Mouse (Mus musculus): ENCODE measurements around the gene Cxcl1.
"Not testable (repeated sequence)": the region's sequence is repeated elsewhere in the genome, so short reads cannot be mapped to it uniquely, and the experiment has no call there.

Gene Cxcl1

GRCm38 (mm10) chr5:90890519-90891463, at the start of gene Cxcl1:
Gene Cxcl1 (plus strand): TSS chr5:90891241.
- no peak for DNase-seq (ENCODE audit: low spot score in 2 of 2)

- no peak for DNase-seq (ENCODE audit: low spot score in 2 of 2)
These were observed 47.1 kb upstream of the Cxcl1 start for GRCm38 (mm10) chr5:90843891-90844290.

- not testable (repeated sequence) for DNase-seq (ENCODE audit: low spot score in 2 of 2)
These were observed 40.9 kb upstream of the Cxcl1 start for GRCm38 (mm10) chr5:90850096-90850495.

DNA sequence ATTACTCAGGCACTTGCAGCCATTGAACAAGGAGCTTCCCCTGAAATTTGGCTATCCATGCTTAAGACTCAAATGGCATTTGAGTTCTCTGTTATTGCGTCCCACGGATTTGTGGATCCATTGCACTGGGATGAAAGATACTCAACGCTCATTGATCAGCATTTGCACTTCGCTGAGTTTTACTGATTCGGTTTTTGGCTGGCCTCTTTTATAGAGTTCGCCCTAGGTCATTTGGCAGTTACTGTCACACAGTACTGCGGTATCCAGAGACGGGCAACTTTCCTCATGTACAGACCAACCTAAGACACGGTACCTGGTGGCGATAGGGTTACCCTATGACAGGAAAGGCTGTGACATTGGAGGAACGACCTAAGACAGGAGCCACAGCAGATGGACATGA, 39.6 kb upstream of the Cxcl1 start:
- DNase-seq (ENCODE audit: low spot score in 2 of 2), result not testable (repeated sequence)

DNA sequence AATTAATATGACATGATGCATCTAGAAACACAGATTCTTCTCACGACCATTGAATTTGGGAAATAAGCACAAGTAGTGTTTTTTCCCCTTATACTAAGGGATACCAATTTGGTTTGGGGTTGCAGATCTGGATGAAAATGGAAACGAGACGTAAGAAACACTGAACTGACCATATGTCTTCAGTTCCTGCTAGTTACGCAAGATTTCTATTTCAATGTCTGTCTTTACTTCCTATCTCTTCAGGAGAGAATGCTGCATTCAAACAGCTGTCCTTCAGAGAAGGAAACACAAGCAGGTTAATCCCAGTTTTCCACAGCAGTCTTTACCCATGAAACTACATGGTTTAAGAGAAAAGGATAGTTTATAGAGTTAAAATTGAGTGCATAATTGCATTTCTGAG, 37.8 kb upstream of the Cxcl1 start:
- no peak for DNase-seq (ENCODE audit: low spot score in 2 of 2)

DNA sequence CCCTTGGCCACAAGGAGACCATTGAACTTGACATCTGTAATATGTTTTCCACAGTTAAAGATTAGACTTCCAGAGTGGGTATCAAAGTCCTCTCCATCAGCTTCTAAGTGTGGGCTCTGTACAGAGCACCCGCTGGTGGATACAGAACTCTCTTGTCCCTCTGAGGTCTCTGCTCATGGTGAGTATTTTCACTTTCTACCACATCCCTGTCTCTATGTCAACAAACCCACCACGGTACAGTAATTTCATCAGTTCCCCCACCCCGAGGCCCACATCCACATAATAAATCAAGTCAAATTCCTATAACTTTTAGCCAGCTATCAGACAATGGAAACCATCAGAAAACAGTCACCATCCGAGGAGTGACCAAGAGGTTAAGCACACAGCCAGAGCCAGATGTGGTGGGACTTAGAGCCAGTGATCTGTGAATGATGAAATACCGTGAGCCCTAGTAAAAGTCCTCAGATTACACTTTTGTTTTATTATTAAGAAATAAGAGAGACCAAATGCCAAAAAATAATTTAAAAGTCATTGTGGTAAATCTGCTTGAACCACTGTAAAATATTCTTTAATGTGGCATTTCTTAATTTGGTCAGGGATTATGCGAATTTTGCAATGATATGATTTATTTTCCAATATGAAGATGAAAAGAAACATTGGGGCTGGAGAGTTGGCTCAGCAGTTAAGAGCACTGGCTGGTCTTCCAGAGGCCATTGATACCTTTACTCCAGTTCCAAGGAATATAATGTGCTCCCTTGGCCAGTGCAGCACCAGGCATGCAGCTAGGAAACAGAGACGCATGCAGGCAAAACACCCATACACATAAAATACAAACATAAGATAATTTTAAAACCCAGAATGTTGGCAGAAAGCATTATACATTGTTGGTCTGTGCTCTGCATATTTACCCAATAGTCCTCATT, 35.5 kb upstream of the Cxcl1 start:
- no peak for DNase-seq (ENCODE audit: low spot score in 2 of 2)

- DNase-seq (ENCODE audit: low spot score in 2 of 2), result no peak
These were observed 33.6 kb upstream of the Cxcl1 start for GRCm38 (mm10) chr5:90857463-90857862.

DNA sequence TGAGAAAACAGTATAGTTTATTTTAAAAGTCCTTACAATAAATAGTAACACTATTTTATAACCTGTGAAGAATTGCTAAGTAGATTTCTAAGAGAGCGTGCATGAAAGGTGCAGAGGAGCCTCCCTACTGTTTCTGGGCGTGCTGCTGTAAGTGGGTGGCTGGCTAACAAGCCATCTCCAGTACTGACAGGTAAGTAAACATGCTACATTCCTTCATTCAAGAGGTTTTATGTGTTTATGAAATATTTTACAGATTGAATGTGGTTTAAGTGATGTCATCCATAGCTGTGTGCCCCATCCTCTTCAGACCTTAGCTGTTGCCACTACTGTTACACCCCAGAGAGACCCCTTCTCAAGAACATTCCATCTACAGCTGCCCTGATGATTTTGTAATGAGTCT, 32.6 kb upstream of the Cxcl1 start:
- no peak for DNase-seq (ENCODE audit: low spot score in 2 of 2)

DNA sequence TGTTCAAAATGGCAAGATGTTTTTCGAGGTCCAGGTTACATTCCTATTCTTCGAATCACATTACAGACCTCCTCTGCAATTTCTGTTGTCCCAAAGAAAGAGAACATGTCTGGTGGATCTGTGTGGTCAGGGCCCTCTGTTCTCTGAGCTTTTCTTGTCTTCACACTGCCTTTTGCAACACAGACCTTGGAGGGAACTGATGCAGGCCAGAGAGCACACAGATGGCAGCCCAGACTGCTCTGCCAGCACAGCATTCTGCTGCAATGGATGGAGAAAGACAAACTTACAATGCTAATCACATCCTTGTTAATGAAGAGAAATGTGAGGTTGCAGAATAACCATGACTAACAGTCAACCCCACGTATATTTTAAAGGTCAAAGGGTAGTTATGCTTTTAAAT, 32.0 kb upstream of the Cxcl1 start:
- DNase-seq (ENCODE audit: low spot score in 2 of 2), result no peak

DNA sequence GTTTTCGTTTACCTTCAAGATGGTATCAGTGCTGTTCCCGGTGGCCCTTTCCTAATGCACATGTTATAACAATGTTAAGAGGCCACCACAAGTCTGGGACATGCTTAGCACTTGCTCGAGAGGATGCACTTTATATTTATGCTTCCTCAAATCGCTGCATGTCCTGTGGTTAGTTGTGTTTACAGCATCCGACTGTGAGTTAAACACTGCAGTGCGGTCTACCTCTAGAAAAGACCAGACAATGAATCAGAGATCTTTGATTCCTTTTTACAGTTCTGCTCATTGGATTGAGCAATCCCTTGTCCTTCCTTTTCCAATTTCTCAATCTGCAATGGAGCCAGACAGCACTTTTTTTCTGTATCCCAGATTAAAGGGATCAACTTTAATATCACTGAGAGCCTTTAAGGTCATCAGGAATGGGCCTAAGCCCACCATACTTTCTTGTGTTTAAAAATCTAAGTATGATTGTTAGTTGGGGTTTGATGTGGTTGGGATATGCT, 29.1 kb upstream of the Cxcl1 start:
- DNase-seq (ENCODE audit: low spot score in 2 of 2), result no peak

DNA sequence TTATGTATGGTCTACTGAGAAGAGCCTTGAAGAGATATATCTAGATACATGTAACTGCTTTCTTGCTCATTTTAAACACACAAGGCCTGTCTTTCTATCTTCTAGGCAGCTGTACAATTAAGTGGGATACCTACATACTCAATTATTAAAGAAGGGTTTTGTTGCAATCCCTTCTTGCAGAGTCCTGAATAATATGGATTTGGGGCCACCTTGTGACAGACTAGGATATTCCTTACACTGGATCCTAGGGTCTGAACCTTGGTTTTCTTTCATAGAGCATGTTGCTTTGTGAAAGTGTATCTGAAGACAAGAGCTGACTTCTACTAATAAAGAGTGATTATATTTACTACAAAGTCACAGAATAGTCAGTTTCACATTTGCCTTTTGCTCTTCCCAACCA, 24.3 kb upstream of the Cxcl1 start:
- peak in 1 of 2 experiments; percentile 3 for DNase-seq (ENCODE audit: low spot score in 2 of 2)

DNA sequence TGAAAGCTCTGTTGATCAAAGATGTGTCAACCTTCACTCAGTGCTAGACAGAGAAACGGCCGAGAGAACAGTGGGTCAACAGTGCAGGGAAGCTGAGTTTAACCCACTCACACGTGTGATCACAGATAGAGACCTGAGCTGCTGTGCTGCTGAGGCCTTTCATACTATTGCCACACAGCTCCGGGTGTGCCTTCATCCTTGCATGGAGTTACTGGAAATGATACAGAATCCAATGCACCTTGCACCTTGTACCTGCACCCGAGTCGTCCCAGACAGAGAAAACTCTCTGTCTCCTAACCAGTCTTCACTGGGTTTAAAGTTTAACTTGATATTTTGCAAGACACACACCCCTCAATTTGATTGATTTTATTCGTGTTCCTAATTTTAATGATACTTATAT, 18.7 kb upstream of the Cxcl1 start:
- DNase-seq (ENCODE audit: low spot score in 2 of 2), result no peak

DNA sequence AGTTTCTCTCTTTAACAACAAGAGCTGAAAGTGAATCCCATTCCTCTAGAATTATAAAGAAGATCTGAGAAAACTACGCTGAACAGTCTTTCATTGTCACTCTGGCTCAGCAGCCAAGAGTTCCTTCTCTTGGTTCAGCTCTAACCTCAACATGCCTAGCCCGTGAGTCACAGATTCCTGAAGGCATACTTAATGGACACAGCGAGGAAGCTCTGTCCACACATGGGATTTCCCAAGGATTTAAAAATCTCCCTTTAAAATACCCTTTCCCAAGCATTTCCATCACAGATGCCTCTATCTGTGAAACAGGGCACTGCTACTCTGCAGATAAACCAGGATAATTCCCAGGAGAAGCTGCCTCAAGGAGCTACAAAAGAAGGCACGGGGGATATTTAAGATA, 15.0 kb upstream of the Cxcl1 start:
- DNase-seq (ENCODE audit: low spot score in 2 of 2), result no peak

DNA sequence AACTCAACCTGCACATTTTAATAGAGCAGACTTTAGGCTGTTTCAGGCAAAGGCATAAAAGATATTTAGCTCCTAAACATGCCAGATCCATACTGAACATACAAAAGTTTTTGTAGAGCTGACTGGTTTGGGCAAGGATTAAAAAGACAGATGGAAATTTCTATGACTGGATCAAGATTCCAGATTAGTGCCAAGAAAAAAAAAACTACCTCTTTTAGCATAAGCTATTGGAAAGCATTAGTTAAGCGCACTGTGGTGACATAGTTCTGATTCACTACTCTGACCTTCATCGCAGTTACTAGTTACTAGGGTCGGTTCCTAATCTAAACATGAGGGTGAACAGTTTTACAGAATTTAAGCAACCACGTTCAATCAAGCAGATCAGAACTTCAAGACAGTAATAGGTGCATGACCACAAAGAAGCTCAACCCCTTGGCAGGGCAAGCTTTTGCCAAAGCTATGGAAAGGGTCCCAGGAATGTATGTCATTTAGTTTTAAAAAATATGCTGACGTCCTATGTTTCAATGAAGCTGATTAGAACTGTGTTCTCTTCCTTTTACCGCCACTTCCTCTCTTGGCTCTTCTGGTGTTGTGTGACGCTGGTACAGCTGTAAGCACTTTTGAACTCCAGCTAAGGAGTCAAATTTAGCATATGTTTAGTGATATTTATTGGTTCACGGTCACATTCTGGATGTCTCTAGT, 14.4 kb upstream of the Cxcl1 start:
- DNase-seq (ENCODE audit: low spot score in 2 of 2), result no peak

- DNase-seq (ENCODE audit: low spot score in 2 of 2), result no peak
These were observed 13.9 kb upstream of the Cxcl1 start for GRCm38 (mm10) chr5:90877173-90877512.

- no peak for DNase-seq (ENCODE audit: low spot score in 2 of 2)
These were observed 11.6 kb upstream of the Cxcl1 start for GRCm38 (mm10) chr5:90879307-90880014.

DNA sequence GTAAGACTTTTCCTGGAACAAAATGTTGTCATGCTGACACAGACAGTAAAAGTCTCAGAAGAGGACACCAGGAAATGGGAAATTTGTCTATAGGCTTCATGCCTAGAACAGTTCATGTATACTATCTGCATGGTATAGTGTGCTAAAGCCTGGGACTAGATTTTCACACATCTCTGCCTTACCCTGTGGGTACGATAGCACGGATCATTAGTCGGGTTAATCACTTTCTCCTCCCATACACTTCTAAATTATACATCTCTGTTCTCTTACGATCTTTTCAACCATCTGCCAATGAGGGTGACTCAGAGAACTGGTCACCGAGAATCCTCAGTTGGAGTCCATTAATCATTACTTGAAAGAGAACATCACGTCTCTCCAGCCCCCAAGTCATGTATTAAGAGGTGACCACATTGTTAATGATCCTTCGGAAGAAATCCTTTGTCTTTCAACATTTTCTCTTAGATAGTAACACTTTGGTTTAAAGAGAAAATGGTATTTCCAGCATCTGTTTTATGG, 10.6 kb upstream of the Cxcl1 start:
- no peak for DNase-seq (ENCODE audit: low spot score in 2 of 2)

GRCm38 (mm10) chr5:90881021-90881420, 10.0 kb upstream of the Cxcl1 start:
- no peak for DNase-seq (ENCODE audit: low spot score in 2 of 2)

DNA sequence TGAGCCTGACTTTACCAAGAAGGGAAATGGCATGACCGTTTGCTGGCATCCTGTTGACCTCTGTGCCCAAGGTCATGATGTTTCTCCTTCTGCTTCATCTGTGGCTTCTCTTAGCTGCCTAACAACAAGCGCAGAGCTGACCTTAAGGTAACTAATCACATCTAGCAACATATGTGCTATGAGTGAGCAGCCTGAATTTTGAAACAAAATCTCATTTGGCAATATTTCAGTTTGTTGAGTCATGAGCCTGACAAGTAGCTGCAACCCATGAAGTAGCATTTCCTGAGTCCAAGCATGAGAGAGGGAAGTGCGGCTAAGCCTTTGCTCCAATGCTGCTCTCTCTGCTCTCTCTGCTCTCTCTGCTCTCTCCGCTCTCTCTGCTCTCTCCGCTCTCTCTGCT, 9.4 kb upstream of the Cxcl1 start:
- DNase-seq (ENCODE audit: low spot score in 2 of 2), result no peak

- DNase-seq (ENCODE audit: low spot score in 2 of 2), result no peak
These were observed 8.9 kb upstream of the Cxcl1 start for GRCm38 (mm10) chr5:90882146-90882545.

- DNase-seq (ENCODE audit: low spot score in 2 of 2), result no peak
These were observed 6.3 kb upstream of the Cxcl1 start for GRCm38 (mm10) chr5:90884628-90885242.

Measured in frontal cortex, postnatal 36 days (tissue).